Mouse (Mus musculus) spleen, embryonic (tissue): ENCODE measurements at regions not wholly inside any gene's neighbourhood (a gene's known extent, or its start where the extent isn't known, plus 50 kb on each side); places are given as distances from the start of the nearest gene placed in this dataset.

Experiments used
- CTCF ChIA-PET: fragments of 350-600 bp; sonication (Branson Sonifier 250); formaldehyde crosslinking; loops from one replicate; lab custom pipeline; 2022; lab: Charles Lee

DNA sequence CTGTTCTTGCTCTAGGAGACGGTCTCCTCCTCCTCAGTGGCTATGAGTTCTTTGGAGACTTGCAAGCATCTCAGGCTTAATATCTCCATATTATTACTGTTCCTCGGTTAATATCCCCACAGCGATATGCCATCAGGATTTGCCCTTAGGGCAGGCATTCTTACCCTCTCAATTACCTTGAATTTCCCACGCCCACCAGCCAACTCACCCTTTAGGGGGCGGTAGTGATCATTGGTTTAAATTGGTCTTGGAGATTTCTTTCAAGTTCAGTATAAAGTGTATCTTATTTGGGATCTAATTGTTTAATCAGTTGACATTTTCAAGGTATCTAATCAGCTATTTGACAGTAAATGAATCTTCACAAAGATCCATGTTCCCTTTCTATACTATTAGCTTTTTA is 162.5 kb downstream of the Emp1 start:
- CTCF ChIA-PET, result no interaction called here

DNA sequence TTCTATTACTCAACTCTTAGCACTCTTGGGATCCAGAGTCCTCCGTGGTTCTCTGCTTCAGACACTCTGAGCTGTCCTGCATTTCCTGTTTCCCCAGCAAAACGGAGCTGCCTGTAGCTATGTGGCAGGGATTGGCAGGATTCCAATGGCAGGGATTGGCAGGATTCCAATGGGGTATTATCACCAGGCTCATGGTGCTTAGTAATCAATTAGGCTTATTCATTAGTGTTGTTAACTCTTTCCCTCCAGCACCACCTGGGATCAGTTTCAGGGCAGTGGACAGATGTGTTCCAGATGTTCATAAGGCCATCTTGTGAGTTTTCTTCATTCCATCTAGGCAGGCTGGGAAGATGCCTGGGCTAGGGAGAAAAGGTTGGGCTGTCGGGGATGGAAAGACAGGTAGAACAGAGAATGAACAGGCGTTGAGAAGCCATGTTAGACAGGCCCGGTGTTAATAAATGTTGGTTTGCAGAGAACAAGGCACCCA is 163.5 kb downstream of the Emp1 start:
- CTCF ChIA-PET, result interaction anchor here (0.7 kb wide), 1 partner anchor 1214 kb away, joined by 4 read pairs; no protein-coding TSS in a partner anchor

- CTCF ChIA-PET, result no interaction called here
Measured at GRCm38 (mm10) chr6:135526460-135527160, 164.3 kb downstream of the Emp1 start.

DNA sequence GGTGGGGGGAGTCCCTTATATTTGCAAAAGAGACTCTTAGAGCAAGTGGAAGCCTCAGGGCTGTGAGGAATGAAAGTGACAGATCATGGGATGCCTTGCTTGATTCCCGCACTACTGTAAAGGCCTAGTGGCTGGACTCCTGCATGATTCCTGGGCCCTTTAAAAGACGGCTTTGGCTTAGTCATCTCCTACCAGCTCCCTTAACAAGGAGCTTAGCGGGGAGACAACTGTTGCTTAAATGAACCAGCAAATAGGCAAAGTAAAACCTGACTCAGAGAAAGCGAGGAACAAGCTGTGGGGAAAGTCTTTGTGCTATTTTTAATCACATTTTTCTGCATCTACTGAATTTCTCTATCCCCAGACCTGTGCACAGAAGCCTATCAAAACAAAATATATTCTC is 165.5 kb downstream of the Emp1 start:
- CTCF ChIA-PET, result no interaction called here

GRCm38 (mm10) chr6:135539791-135540646 is 177.7 kb downstream of the Emp1 start:
- CTCF ChIA-PET, result interaction anchor here (0.6 kb wide), 1 partner anchor 1771 kb away, joined by 3 read pairs; no protein-coding TSS in a partner anchor

- CTCF ChIA-PET, result no interaction called here
Measured at GRCm38 (mm10) chr6:135541566-135541965, 179.2 kb downstream of the Emp1 start.

DNA sequence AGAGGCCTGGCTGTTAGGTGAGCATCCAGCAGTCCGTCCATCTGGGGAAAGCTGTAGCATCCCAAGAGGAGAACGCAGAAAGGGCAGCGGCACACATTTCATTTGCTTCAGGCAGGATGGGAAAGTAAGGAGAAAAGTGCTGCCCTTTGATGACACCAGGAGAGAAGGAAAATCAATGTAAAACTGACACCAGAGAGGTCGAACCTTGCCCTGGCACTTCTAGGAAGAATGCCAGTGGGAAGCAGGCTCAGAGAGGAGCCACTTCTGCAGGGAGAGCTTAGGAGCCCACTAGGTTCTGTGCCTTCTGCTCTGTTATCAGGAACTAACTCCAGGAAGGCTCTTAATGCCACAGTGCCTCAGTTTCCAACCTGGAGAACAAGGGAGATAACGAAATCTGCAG is 180.0 kb downstream of the Emp1 start:
- CTCF ChIA-PET, result no interaction called here

DNA sequence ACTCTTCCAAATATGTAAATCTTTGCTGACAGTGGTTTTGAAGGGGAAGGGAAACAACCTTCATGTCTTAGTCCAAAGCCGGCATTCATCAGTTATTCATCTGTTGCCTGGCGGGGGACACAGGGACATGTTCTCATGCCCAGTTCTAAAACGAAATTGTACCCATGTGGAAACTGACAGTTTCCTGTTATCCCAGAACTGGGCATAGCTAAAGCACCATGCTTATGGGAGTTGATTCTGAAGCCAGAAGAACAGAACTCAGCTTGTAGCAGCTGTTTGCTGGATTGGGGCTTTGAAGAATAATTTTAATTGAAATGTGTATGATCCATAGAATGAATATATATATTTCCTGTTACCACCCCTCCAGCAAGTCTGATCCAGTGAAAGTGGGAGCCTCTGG is 181.0 kb downstream of the Emp1 start:
- CTCF ChIA-PET, result no interaction called here

DNA sequence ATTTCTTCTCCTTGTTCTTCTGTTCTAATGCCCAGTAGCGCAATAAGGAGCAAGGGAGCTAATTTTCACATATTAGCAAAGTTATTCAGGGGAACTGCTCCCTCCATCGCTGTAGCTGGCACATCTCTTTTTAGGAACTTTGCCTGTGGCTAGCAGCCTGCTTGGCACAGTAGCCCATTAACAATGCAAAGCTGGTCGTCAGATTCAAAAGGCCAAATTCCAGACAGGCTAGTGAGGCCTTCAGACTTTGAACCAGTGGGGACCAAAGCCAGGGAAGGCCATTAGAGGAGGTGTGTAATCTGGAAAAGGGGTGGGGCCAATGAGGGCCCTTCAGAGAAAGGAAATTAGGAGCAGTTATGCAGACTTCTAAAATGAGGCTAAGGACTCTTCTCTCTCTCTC is 181.5 kb downstream of the Emp1 start:
- CTCF ChIA-PET, result no interaction called here

DNA sequence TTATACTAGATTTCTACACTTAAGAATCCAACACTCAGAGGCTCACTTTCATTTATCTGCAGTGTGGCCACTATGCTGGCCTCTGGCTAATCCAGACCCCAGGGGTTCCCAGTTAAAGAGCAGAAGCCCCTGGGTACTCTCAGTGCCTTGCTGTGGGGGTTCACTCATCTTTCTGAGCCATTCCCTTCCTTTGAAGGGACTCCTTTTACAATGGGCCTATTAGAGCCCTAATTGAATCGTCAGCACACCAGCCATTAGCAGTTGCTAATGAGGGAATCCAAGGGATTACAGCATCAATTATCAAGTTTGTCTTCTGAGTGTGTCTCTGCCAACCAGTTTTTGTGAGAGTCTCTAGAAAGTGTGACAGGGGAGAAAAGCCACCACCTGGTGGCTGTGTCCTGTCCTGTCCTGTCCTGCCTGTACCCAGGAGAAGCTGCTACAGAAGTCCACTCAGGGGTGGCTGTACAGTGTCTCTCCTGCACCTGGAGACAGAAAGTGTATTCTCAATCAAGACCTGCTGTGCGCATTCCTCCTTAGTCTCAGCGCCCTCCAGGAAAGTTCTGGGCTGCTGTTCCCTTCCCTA is 188.1 kb downstream of the Emp1 start:
- CTCF ChIA-PET, result no interaction called here

DNA sequence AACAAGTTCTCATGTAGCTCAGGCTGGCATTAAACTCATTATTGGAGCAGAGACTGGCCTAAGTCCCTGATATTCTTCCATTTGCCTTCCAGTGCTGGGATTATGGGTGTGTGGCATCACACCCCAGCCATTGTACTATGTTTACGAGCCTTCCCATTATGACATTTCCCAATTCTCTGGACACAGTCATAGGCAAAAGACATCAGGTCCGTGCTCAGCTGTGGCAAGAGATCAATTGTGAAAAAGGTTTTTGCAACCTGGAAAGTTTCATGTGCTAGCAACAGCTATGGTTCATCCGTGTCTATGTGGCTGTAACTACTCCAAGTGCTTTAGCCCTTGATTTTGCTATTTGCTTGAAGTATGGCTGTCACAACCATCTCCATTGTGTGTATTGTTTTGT is 190.1 kb downstream of the Emp1 start:
- CTCF ChIA-PET, result no interaction called here

- CTCF ChIA-PET, result no interaction called here
Measured at GRCm38 (mm10) chr6:135559501-135559907, 197.2 kb downstream of the Emp1 start.

GRCm38 (mm10) chr6:135562267-135562666 is 199.9 kb downstream of the Emp1 start:
- CTCF ChIA-PET, result no interaction called here

- CTCF ChIA-PET, result no interaction called here
Measured at GRCm38 (mm10) chr6:135563766-135564165, 201.4 kb downstream of the Emp1 start.

GRCm38 (mm10) chr6:135569086-135569485 is 206.7 kb downstream of the Emp1 start:
- CTCF ChIA-PET, result no interaction called here

GRCm38 (mm10) chr6:135575294-135575693 is 212.9 kb downstream of the Emp1 start:
- CTCF ChIA-PET, result no interaction called here

- CTCF ChIA-PET, result no interaction called here
Measured at GRCm38 (mm10) chr6:135578728-135579127, 216.4 kb downstream of the Emp1 start.

DNA sequence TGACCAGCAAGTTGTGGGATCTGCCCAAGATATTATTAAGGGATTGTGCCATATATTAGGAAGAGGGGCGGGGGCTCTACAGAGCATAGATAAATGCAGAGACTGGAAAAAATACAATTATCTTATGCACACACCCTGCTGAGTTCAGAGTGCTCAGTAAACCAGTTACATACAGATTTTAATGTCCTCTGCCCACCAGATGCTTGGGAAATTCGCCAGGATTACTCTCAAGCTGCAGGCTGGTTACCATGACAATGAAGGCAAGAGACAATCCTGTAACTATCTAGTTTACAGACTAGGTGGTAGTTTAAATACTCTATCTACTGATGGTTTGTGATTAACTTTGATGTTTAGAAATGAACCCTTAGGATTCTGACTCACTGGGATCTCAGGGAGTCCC is 220.2 kb downstream of the Emp1 start:
- CTCF ChIA-PET, result no interaction called here

DNA sequence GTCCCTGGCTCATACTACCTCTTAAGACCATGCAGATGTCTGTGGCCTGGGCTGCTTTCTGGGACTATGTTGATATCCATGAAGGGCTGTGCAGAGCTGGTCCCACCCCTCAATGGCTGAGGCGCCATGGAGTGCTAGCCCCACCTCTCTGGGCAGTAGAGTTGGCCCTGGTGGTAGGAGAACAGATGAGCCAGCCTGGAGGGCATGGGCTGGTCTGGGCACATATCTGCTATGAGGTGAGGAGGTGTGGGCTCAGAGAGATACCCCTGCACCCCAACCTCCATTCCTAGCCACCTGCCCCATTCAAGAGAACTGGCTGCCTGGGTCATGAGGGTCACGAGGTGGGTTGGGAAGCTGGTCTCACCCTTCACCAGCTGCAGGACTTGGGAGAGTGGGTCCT is 222.4 kb downstream of the Emp1 start:
- CTCF ChIA-PET, result no interaction called here

- CTCF ChIA-PET, result no interaction called here
Measured at GRCm38 (mm10) chr6:135590084-135590483, 227.7 kb downstream of the Emp1 start.

DNA sequence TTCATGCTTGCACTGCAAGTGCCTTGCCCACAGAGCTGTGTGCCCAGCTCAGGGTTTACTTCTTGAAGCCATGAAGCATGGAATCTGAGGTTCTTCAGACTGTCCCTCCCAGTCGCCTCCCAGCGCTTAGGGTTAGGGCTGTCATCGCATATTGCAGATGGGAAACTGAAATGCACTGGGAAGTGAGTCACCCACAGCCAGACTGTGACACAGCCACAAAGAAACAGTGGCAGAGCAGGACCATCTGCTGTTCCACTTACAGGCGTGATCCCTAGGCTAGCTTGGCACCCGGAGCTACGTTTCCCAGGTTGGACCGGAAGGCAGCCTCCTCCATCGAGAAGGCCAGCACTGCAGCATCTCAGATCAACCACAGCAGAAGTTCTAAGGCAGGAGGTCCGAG is 228.7 kb downstream of the Emp1 start:
- CTCF ChIA-PET, result no interaction called here

- CTCF ChIA-PET, result no interaction called here
Measured at GRCm38 (mm10) chr6:135596358-135596757, 234.0 kb downstream of the Emp1 start.
